Mouse (Mus musculus) olfactory bulb, adult 2 months (tissue): ENCODE measurements around the gene Sec14l1.

ENCODE experiments used
- CTCF ChIP-seq: fragments of 200-500 bp; IDR thresholded peaks from 2 replicates; pipeline ENCODE4 v1.5.1; 2012; ENCODE audit warnings: low read depth, mild to moderate bottlenecking, low read length, moderate library complexity; ENCODE audit not compliant: insufficient read depth
- POLR2A ChIP-seq: fragments of 200-500 bp; IDR thresholded peaks from 2 replicates; pipeline ENCODE4 v1.6.1; 2012; ENCODE audit warnings: mild to moderate bottlenecking, low read depth, low read length, moderate library complexity; ENCODE audit not compliant: insufficient read depth

GRCm38 (mm10) chr11:117146776-117147536 lies 32.0 kb downstream of the Sec14l1 start:
- TF ChIP-seq CTCF = no peak
- TF ChIP-seq POLR2A = no peak
